Mouse (Mus musculus) ES-E14 (cell line): ENCODE results near the gene Srrd. TPM values are rescaled to one million over a fixed set of nuclear protein-coding genes. Genes with fewer than 3 reads are reported as not detected.

ENCODE experiments used
- DNase-seq: peaks from one replicate; pipeline ENCODE4 v3.0.0-alpha.2; 2013; ENCODE audit warnings: low read depth, low spot score
- H3K27ac ChIP-seq: 2 replicates; pipeline ENCODE4 v1.5.1; 2012; ENCODE audit warnings: low read depth, mild to moderate bottlenecking, low read length, moderate library complexity, mixed read lengths; ENCODE audit not compliant: poor library complexity, insufficient read depth, severe bottlenecking
- H3K36me3 ChIP-seq: 2 replicates; pipeline ENCODE4 v1.6.1; 2012; ENCODE audit warnings: mild to moderate bottlenecking, low read length, moderate library complexity, mixed read lengths; ENCODE audit not compliant: control insufficient read depth, poor library complexity, insufficient read depth, severe bottlenecking
- H3K4me1 ChIP-seq, 2 experiments: fragments of 150-350 bp in 1 of 2; sonication (generic) in 1 of 2; 2 replicates each; pipeline ENCODE4 v1.6.1; 2012; ENCODE audit warnings: low read length in 2 of 2, mild to moderate bottlenecking in 1 of 2, mixed read lengths in 1 of 2; ENCODE audit not compliant: control insufficient read depth in 2 of 2, insufficient read depth in 2 of 2, poor library complexity in 1 of 2
- H3K4me3 ChIP-seq, 2 experiments: fragments of 150-350 bp in 1 of 2; sonication (generic) in 1 of 2; 2 replicates each; pipeline ENCODE4 v1.5.1; 2012; ENCODE audit warnings: low read length in 2 of 2, low read depth in 1 of 2, mild to moderate bottlenecking in 1 of 2, mixed read lengths in 1 of 2; ENCODE audit not compliant: insufficient read depth in 1 of 2, poor library complexity in 1 of 2, severe bottlenecking in 1 of 2
- H3K9ac ChIP-seq: 2 replicates; pipeline ENCODE4 v1.6.1; 2012; ENCODE audit warnings: low read depth, mild to moderate bottlenecking, low read length, mixed read lengths; ENCODE audit not compliant: poor library complexity, insufficient read depth, severe bottlenecking
- H3K9me3 ChIP-seq: fragments of 150-350 bp; sonication (generic); 2 replicates; pipeline ENCODE4 v1.6.1; 2012; ENCODE audit warnings: low read depth, mild to moderate bottlenecking, low read length; ENCODE audit not compliant: control insufficient read depth, insufficient read depth
- CHD2 ChIP-seq: IDR thresholded peaks from 2 replicates; pipeline ENCODE4 v1.6.1; 2014; ENCODE audit warnings: mild to moderate bottlenecking, low read depth, low read length, inconsistent platforms
- HCFC1 ChIP-seq: IDR thresholded peaks from 2 replicates; pipeline ENCODE4 v1.6.1; 2012; ENCODE audit warnings: low read length, inconsistent platforms, borderline replicate concordance; ENCODE audit not compliant: insufficient read depth
- MAFK ChIP-seq: IDR thresholded peaks from 2 replicates; pipeline ENCODE4 v1.6.1; 2014; ENCODE audit warnings: mild to moderate bottlenecking, low read depth, low read length, inconsistent platforms; ENCODE audit not compliant: insufficient read depth
- ZC3H11A ChIP-seq: IDR thresholded peaks from 2 replicates; pipeline ENCODE4 v1.6.1; 2012; ENCODE audit warnings: low read depth, mild to moderate bottlenecking, inconsistent platforms, low read length, borderline replicate concordance
- ZNF384 ChIP-seq: IDR thresholded peaks from 2 replicates; pipeline ENCODE4 v1.6.1; 2012; ENCODE audit warnings: low read depth, low read length, inconsistent platforms
- in situ Hi-C, 2 experiments: fragments of 600-800 bp; cut with MboI; formaldehyde crosslinking; loops; one replicate each; pipeline ENCODE4 v1.15.1; 2025; ENCODE audit warnings: low sequenced_read_pairs in 2 of 2, inconsistent platforms in 1 of 2; ENCODE audit not compliant: unreplicated experiment in 2 of 2
- total RNA-seq: library from RNA; depleted of rRNA; stranded (reverse); fragments of 300-350 nt; gene quantifications from 2 replicates; pipeline ENCODE4 v1.2.3, GENCODE M21; 2012

Gene Srrd
- total RNA-seq, 1 experiment, result 25.8 TPM

DNA sequence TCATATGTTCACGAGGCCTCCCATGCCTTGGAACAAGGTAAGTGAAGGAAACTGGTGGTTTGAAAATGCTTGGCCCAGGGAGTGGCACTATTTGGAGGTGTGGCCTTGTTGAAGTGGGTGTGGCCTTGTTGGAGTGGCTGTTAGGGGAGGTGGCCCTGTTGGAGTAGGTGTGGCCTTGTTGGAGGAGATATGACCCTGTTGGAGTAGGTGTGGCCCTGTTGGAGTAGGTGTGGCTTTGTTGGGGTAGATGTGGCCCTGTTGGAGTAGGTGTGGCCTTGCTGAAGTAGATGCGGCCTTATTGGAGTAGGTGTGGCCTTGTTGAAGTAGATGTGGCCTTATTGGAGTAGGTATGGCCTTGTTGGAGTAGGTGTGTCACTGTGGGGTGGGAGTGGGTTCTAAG, 43.1 kb upstream of the Srrd start:
- TF ChIP-seq CHD2 (no peak), HCFC1 (no peak), ZNF384 (no peak), ZC3H11A (no peak), MAFK (no peak)
- Histone ChIP-seq H3K36me3 (no peaks in the 10 kb centered on the region), H3K27ac (no peak overlapping the region), H3K4me3 (no peak overlapping the region), H3K9ac (no peak overlapping the region), H3K4me1 (0 out of 4 replicates have a peak, but pooled peaks cover 0 to 2% of the 10 kb centered on the region in 2 experiments), H3K9me3 (no peaks in the 10 kb centered on the region)
- DNase-seq, result peak; percentile 35
- in situ Hi-C loops, result no loop called here

DNA sequence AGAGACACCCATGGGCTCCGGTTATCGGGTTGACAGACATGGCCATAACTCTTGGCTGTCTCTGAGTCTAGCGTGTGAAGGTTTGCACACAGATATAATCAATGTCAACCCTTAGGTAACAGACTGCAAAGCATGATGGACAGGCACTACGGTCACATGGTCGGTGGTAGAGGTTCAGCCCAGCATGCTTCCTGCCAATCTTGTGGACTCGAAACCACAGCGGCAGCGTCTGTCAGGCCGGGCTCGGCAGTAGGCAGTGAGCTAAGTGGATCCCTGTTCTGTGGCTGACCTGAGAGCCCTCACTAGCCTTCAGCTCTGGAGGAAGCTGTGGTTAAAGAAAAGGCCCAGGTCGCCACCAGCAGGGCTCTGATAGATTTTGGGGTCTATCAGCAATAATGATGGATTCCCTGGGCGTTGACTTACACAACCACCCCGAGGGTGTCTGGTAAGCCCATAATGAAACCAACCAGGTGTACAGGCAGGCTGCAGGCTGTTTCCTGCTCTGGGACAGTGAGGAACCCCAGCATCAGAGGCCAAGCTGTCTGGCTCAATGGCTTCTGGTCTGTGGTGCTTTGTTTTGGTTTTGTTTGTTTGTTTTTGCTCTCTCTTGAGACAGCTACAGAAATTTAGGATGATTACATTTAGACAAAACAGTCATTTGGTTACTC, 42.1 kb upstream of the Srrd start:
- in situ Hi-C loops, result no loop called here
- no peaks in the 10 kb centered on the region for H3K36me3 ChIP-seq
- no peaks in the 10 kb centered on the region for H3K9me3 ChIP-seq
- no peak overlapping the region for H3K9ac ChIP-seq
- DNase-seq, result no peak
- no peak overlapping the region for H3K27ac ChIP-seq
- no peak for TF ChIP-seq ZC3H11A
- TF ChIP-seq CHD2, result no peak
- no peak for TF ChIP-seq MAFK
- TF ChIP-seq ZNF384, result no peak
- TF ChIP-seq HCFC1, result no peak
- 0 out of 4 replicates have a peak, but pooled peaks cover 0 to 2% of the 10 kb centered on the region in 2 experiments for H3K4me1 ChIP-seq
- H3K4me3 ChIP-seq, result no peak overlapping the region

DNA sequence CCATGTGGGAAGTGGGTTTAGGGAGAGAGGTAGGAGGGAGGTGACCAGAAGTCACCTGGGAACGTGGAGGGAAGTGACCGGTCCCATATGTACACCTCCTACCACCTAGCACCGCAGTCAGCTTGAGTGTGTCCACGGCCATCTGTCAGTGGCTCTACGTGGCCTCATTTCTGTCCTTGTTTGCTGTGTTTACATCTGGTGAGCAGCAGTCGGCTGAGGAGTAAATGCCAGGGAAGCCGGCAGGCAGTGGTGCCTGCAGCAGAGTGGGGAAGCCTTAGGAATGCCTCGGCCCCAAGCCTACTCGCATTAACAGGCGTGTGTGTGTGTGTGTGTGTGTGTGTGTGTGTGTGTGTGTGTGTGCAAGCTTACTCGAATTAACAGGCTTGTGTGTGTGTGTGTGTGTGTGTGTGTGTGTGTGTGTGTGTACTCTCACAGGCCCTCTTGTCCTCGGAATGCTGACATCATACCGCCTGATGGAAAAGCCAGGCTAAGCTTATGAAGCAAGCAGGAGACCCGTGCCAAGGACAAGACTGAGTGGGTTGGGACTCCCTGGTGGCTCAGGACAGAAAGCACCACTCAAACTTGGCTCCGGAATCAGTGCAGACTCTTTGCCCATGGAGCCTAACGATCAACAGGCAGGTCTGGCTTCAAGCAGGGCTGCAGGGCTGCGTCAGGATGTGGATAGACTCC, 39.9 kb upstream of the Srrd start:
- TF ChIP-seq HCFC1 (no peak), ZNF384 (no peak), CHD2 (no peak)
- H3K4me3 ChIP-seq, result no peak overlapping the region
- 0 out of 4 replicates have a peak, but pooled peaks cover 0 to 2% of the 10 kb centered on the region in 2 experiments for H3K4me1 ChIP-seq
- in situ Hi-C loops, result no loop called here
- H3K27ac ChIP-seq, result no peak overlapping the region
- DNase-seq, result no peak
- no peaks in the 10 kb centered on the region for H3K36me3 ChIP-seq
- no peak overlapping the region for H3K9ac ChIP-seq
- H3K9me3 ChIP-seq, result no peaks in the 10 kb centered on the region

DNA sequence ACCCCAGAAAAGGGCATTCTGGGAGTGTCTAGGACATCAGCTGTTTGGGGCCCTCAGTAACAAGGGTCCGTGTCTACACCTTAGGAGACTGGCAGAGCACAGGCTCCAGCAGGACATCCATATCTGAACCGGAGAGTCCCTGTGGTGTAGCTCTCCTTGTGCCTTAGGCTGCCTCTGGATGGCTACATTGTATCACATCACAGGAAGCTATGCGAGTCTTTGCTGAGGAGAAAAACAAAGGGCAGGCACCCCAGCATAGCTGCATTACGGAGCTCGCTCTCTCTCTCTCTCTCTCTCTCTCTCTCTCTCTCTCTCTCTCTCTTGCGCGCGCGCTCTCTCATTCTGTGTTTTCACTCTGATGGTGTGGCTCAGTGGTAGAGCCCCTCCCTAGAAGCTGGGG, 39.2 kb upstream of the Srrd start:
- Histone ChIP-seq H3K4me3 (no peak overlapping the region), H3K36me3 (no peaks in the 10 kb centered on the region), H3K4me1 (0 out of 4 replicates have a peak, but pooled peaks cover 0 to 2% of the 10 kb centered on the region in 2 experiments), H3K27ac (no peak overlapping the region), H3K9ac (no peak overlapping the region), H3K9me3 (no peaks in the 10 kb centered on the region)
- TF ChIP-seq MAFK (no peak), CHD2 (no peak), HCFC1 (no peak), ZNF384 (no peak), ZC3H11A (no peak)
- DNase-seq, result no peak
- in situ Hi-C loops, result no loop called here
